Mouse (Mus musculus): ENCODE data around the gene Rapgef4.

Rapgef4 gene

GRCm38 (mm10) chr2:72148647-72149046 is 167.6 kb downstream of the Rapgef4 start:
- DNase-seq (ENCODE audit: low read depth, low spot score): peak; percentile 18

GRCm38 (mm10) chr2:72149059-72149458 is 168.0 kb downstream of the Rapgef4 start:
- DNase-seq (ENCODE audit: low read depth, low spot score): peak; percentile 46

- no peak for DNase-seq (ENCODE audit: low read depth, low spot score)
Measured at GRCm38 (mm10) chr2:72151792-72152554, 170.9 kb downstream of the Rapgef4 start.

- no peak for DNase-seq (ENCODE audit: low read depth, low spot score)
Measured at GRCm38 (mm10) chr2:72152746-72153145, 171.7 kb downstream of the Rapgef4 start.

GRCm38 (mm10) chr2:72153851-72154250 is 172.8 kb downstream of the Rapgef4 start:
- no peak for DNase-seq (ENCODE audit: low read depth, low spot score)

GRCm38 (mm10) chr2:72155102-72155773 is 174.2 kb downstream of the Rapgef4 start:
- no peak for DNase-seq (ENCODE audit: low read depth, low spot score)

- DNase-seq (ENCODE audit: low read depth, low spot score): no peak
Measured at GRCm38 (mm10) chr2:72156484-72156883, 175.4 kb downstream of the Rapgef4 start.

- peak; percentile 28 for DNase-seq (ENCODE audit: low read depth, low spot score)
Measured at GRCm38 (mm10) chr2:72157561-72157960, 176.5 kb downstream of the Rapgef4 start.

- no peak for DNase-seq (ENCODE audit: low read depth, low spot score)
Measured at GRCm38 (mm10) chr2:72158045-72158444, 177.0 kb downstream of the Rapgef4 start.

- no peak for DNase-seq (ENCODE audit: low read depth, low spot score)
Measured at GRCm38 (mm10) chr2:72158691-72159225, 177.7 kb downstream of the Rapgef4 start.

- DNase-seq (ENCODE audit: low read depth, low spot score): no peak
Measured at GRCm38 (mm10) chr2:72159281-72159680, 178.2 kb downstream of the Rapgef4 start.

- DNase-seq (ENCODE audit: low read depth, low spot score): no peak
Measured at GRCm38 (mm10) chr2:72165136-72165854, 184.3 kb downstream of the Rapgef4 start.

GRCm38 (mm10) chr2:72169451-72170100 is 188.5 kb downstream of the Rapgef4 start:
- no peak for DNase-seq (ENCODE audit: low read depth, low spot score)

- no peak for DNase-seq (ENCODE audit: low read depth, low spot score)
Measured at GRCm38 (mm10) chr2:72170546-72170945, 189.5 kb downstream of the Rapgef4 start.

- DNase-seq (ENCODE audit: low read depth, low spot score): no peak
Measured at GRCm38 (mm10) chr2:72171204-72171603, 190.2 kb downstream of the Rapgef4 start.

- DNase-seq (ENCODE audit: low read depth, low spot score): no peak
Measured at GRCm38 (mm10) chr2:72173010-72173409, 192.0 kb downstream of the Rapgef4 start.

- DNase-seq (ENCODE audit: low read depth, low spot score): no peak
Measured at GRCm38 (mm10) chr2:72173844-72174243, 192.8 kb downstream of the Rapgef4 start.

- DNase-seq (ENCODE audit: low read depth, low spot score): no peak
Measured at GRCm38 (mm10) chr2:72175536-72175935, 194.5 kb downstream of the Rapgef4 start.

- no peak for DNase-seq (ENCODE audit: low read depth, low spot score)
Measured at GRCm38 (mm10) chr2:72175971-72176370, 194.9 kb downstream of the Rapgef4 start.

- DNase-seq (ENCODE audit: low read depth, low spot score): no peak
Measured at GRCm38 (mm10) chr2:72177214-72178023, 196.4 kb downstream of the Rapgef4 start.

GRCm38 (mm10) chr2:72178025-72178424 is 197.0 kb downstream of the Rapgef4 start:
- no peak for DNase-seq (ENCODE audit: low read depth, low spot score)
